ENCODE assay signal across 8 mouse cellular contexts in genomic region chr4:59581314-59582185, GRCm38 (mm10). TPM values are rescaled to one million over a fixed set of nuclear protein-coding genes. Genes with fewer than 3 reads are reported as not detected.
DNase-seq lines count a peak whose midpoint lies in the region; ATAC-seq and TF ChIP-seq lines count a peak whose summit lies in the region.

TSS of gene Hsdl2 (plus strand) at chr4:59581563.

- peak within 1 kb of the TSS; percentile 65 for H3K9ac ChIP-seq in ES-Bruce4 (ENCODE audit: low read depth, poor library complexity, severe bottlenecking)
- H3K9ac ChIP-seq in forebrain, embryonic 13.5 days = peak within 1 kb of the TSS; percentile 76
- H3K9ac ChIP-seq in liver, postnatal 0 days (replicated peaks) = peak within 1 kb of the TSS; percentile 80
- H3K9ac ChIP-seq in neural tube, embryonic 14.5 days (replicated peaks; ENCODE audit: low read depth, low read length) = peak within 1 kb of the TSS; percentile 69

- H3K27me3 ChIP-seq in ES-Bruce4 (ENCODE audit: control insufficient read depth, insufficient read depth, low read length, poor library complexity, severe bottlenecking) = no peaks in the 10 kb centered on the region; the same call in 1 of the 2 replicates
- H3K27me3 ChIP-seq in forebrain, embryonic 13.5 days = no peaks in the 10 kb centered on the region
- H3K27me3 ChIP-seq in liver, postnatal 0 days (ENCODE audit: insufficient read depth, low read length) = no peaks in the 10 kb centered on the region
- H3K27me3 ChIP-seq in neural tube, embryonic 14.5 days (ENCODE audit: control insufficient read depth, insufficient read depth, low read length) = no peaks in the 10 kb centered on the region

- TF ChIP-seq CTCF in ES-Bruce4 (IDR thresholded peaks at IDR 0.05; ENCODE audit: low read depth, low read length) = no peak
- TF ChIP-seq CTCF in liver, postnatal 0 days (IDR thresholded peaks at IDR 0.05; ENCODE audit: low read depth) = no peak

- no peak for TF ChIP-seq EP300 in ES-Bruce4 (IDR thresholded peaks at IDR 0.05; ENCODE audit: insufficient read depth, low read depth, low read length)
- no peak for TF ChIP-seq EP300 in liver, postnatal 0 days (IDR thresholded peaks at IDR 0.05; ENCODE audit: low read depth)

- no peaks in the 10 kb centered on the region for H3K9me3 ChIP-seq in ES-Bruce4 (replicated peaks; ENCODE audit: control insufficient read depth, insufficient read depth, low read length, poor library complexity, severe bottlenecking)
- no peaks in the 10 kb centered on the region for H3K9me3 ChIP-seq in forebrain, embryonic 13.5 days (replicated peaks)
- no peaks in the 10 kb centered on the region for H3K9me3 ChIP-seq in liver, postnatal 0 days (ENCODE audit: low read length)
- H3K9me3 ChIP-seq in neural tube, embryonic 14.5 days (ENCODE audit: control insufficient read depth, low read length) = no peaks in the 10 kb centered on the region

- peak; percentile 98 to 99 for DNase-seq in heart, postnatal 10 days
- peak; percentile 100 for DNase-seq in large intestine, adult 2 months (ENCODE audit: low read depth, low spot score)
- peak; percentile 100 for DNase-seq in liver, postnatal 0 days
- DNase-seq in testis, postnatal 10 days (ENCODE audit: low spot score) = peak; percentile 99

- no peaks in the 10 kb centered on the region for H3K4me1 ChIP-seq in ES-Bruce4 (ENCODE audit: control insufficient read depth, insufficient read depth, low read length)
- H3K4me1 ChIP-seq in forebrain, embryonic 13.5 days = peaks cover 15% of the 10 kb centered on the region
- peaks cover 15% of the 10 kb centered on the region for H3K4me1 ChIP-seq in liver, postnatal 0 days (ENCODE audit: insufficient read depth)
- peaks cover 8% of the 10 kb centered on the region for H3K4me1 ChIP-seq in neural tube, embryonic 14.5 days (ENCODE audit: control insufficient read depth, insufficient read depth, low read length)

- peak; percentile 5 for TF ChIP-seq POLR2A in ES-Bruce4 (IDR thresholded peaks at IDR 0.05; ENCODE audit: insufficient read depth, low read length)

- under 1% methylated on average over 61 of the region's 61 CpGs for WGBS in forebrain, embryonic 13.5 days
- under 1% methylated on average over 61 of the region's 61 CpGs for WGBS in large intestine, adult 2 months
- WGBS in liver, postnatal 0 days (ENCODE audit: insufficient replicate concordance) = 2% methylated on average over 61 of the region's 61 CpGs
- under 1% methylated on average over 61 of the region's 61 CpGs for WGBS in neural tube, embryonic 14.5 days

- ATAC-seq in cerebellum, adult (ENCODE audit: insufficient number of reproducible peaks, low FRiP score, low TSS enrichment) = peak; percentile 96
- peak; percentile 97 for ATAC-seq in forebrain, embryonic 13.5 days
- peak; percentile 94 for ATAC-seq in liver, postnatal 0 days
- ATAC-seq in neural tube, embryonic 14.5 days (ENCODE audit: low read depth) = peak; percentile 96

- intact Hi-C loops in heart, postnatal 10 days (cut with DNase I) = no loop called here

- H3K4me2 ChIP-seq in forebrain, embryonic 13.5 days = peak within 1 kb of the TSS; percentile 81
- peak within 1 kb of the TSS; percentile 97 for H3K4me2 ChIP-seq in liver, postnatal 0 days (ENCODE audit: low read depth, low read length)
- peak within 1 kb of the TSS; percentile 84 for H3K4me2 ChIP-seq in neural tube, embryonic 14.5 days (ENCODE audit: low read depth, low read length)

- H3K36me3 ChIP-seq in ES-Bruce4 (ENCODE audit: control insufficient read depth, insufficient read depth, low read length, poor library complexity, severe bottlenecking) = no peaks in the 10 kb centered on the region
- no peaks in the 10 kb centered on the region for H3K36me3 ChIP-seq in forebrain, embryonic 13.5 days (ENCODE audit: poor library complexity, severe bottlenecking)
- no peaks in the 10 kb centered on the region for H3K36me3 ChIP-seq in liver, postnatal 0 days (replicated peaks; ENCODE audit: insufficient read depth, low read length)
- no peaks in the 10 kb centered on the region for H3K36me3 ChIP-seq in neural tube, embryonic 14.5 days (ENCODE audit: control insufficient read depth, insufficient read depth, low read length)

- peak within 1 kb of the TSS; percentile 93 for H3K4me3 ChIP-seq in ES-Bruce4 (ENCODE audit: low read depth, low read length)
- peak within 1 kb of the TSS; percentile 65 for H3K4me3 ChIP-seq in forebrain, embryonic 13.5 days
- peak within 1 kb of the TSS; percentile 83 for H3K4me3 ChIP-seq in liver, postnatal 0 days (ENCODE audit: low read depth, low read length)
- peak within 1 kb of the TSS; percentile 70 for H3K4me3 ChIP-seq in neural tube, embryonic 14.5 days (ENCODE audit: low read depth, low read length)

- H3K27ac ChIP-seq in ES-Bruce4 (ENCODE audit: insufficient read depth, low read length) = no peak within 1 kb of the TSS
- H3K27ac ChIP-seq in forebrain, embryonic 13.5 days = peak within 1 kb of the TSS; percentile 86
- peak within 1 kb of the TSS; percentile 92 for H3K27ac ChIP-seq in liver, postnatal 0 days (ENCODE audit: low read depth)
- H3K27ac ChIP-seq in neural tube, embryonic 14.5 days (ENCODE audit: low read depth, low read length) = peak within 1 kb of the TSS; percentile 87

RNA-seq across cellular contexts. Expression of gene Hsdl2, which starts in this region (rescaled TPM):
- 21.1 and 27.3 TPM in 2 replicates for polyA plus RNA-seq in ES-Bruce4 (2011; ENCODE audit: insufficient read depth, insufficient read length, low read depth, missing spikeins)
- polyA plus RNA-seq in forebrain, embryonic 13.5 days (2015; fragmentation: Nextera tagmentation; extraction: Ambion mirVana) = 24.0 and 26.4 TPM in 2 replicates
- 100 to 1,000 TPM; 253 to 276 TPM for total RNA-seq in heart, postnatal 10 days (2021)
- polyA plus RNA-seq in large intestine, adult 2 months (2012; rRNA removed) = 6.2 and 8.7 TPM in 2 replicates
- 58.9 and 61.6 TPM in 2 replicates for polyA plus RNA-seq in liver, postnatal 0 days (2015; fragmentation: Nextera tagmentation; extraction: Ambion mirVana)
- polyA plus RNA-seq in neural tube, embryonic 14.5 days (2014; fragmentation: Nextera tagmentation; extraction: Ambion mirVana) = 39.5 and 45.3 TPM in 2 replicates
